Mouse (Mus musculus): ENCODE data around the gene Rbak. TPM values are rescaled to one million over a fixed set of nuclear protein-coding genes. Genes with fewer than 3 reads are reported as not detected.

Rbak gene
- polyA plus RNA-seq, 1 experiment from 2014 or later: 8.9 TPM

- Histone ChIP-seq H3K4me1 (replicated peaks; ENCODE audit: control insufficient read depth, insufficient read depth, low read length) (peaks cover 5% of the 10 kb centered on the region; the same call in 1 of the 2 replicates), H3K36me3 (ENCODE audit: control insufficient read depth, insufficient read depth, low read length) (no peaks in the 10 kb centered on the region), H3K4me2 (no peak overlapping the region), H3K27ac (ENCODE audit: low read depth, low read length) (no peak overlapping the region), H3K4me3 (ENCODE audit: low read depth, low read length) (no peak overlapping the region), H3K9me3 (ENCODE audit: control insufficient read depth, low read length) (peaks cover 7% of the 10 kb centered on the region; the same call in 1 of the 2 replicates), H3K27me3 (replicated peaks; ENCODE audit: control insufficient read depth, insufficient read depth, low read length) (peaks cover 10% of the 10 kb centered on the region), H3K9ac (ENCODE audit: low read depth, low read length) (no peak overlapping the region)
- WGBS: 92% methylated on average over 16 of the region's 16 CpGs
- ATAC-seq (replicated peaks; ENCODE audit: low FRiP score) (no peak), DNase-seq (ENCODE audit: low spot score) (no peak)
These were observed 51.5 kb downstream of the Rbak start for GRCm38 (mm10) chr5:143129101-143129500.

DNA sequence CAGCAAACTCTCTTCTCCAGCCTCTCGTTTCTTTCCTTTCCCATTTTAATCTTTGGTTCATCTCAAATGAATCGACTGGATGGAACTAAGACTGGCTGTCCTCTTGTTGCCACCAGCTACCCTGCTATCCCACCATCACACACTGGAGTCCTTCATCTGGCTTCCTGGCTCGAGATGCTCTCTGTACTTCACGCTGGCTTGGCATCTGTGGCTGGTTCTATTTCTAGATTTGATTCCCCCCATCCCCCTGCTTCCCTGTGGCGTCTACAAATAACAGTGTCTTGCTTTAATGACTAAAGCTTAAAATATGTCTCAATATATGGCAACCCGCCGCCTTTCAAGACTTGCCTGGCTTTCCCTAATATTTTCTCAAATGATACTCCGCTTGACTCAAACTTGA, 52.7 kb downstream of the Rbak start:
- no peak for DNase-seq (ENCODE audit: low spot score)
- WGBS: 76% methylated on average over 8 of the region's 8 CpGs
- Histone ChIP-seq H3K4me1 (replicated peaks; ENCODE audit: control insufficient read depth, insufficient read depth, low read length) (peaks cover 3% of the 10 kb centered on the region; the same call in 1 of the 2 replicates), H3K4me3 (ENCODE audit: low read depth, low read length) (no peak overlapping the region), H3K36me3 (ENCODE audit: control insufficient read depth, insufficient read depth, low read length) (no peaks in the 10 kb centered on the region), H3K4me2 (no peak overlapping the region), H3K9me3 (ENCODE audit: control insufficient read depth, low read length) (peaks cover 7% of the 10 kb centered on the region; the same call in 1 of the 2 replicates), H3K9ac (ENCODE audit: low read depth, low read length) (no peak overlapping the region), H3K27me3 (replicated peaks; ENCODE audit: control insufficient read depth, insufficient read depth, low read length) (peaks cover 12% of the 10 kb centered on the region), H3K27ac (ENCODE audit: low read depth, low read length) (no peak overlapping the region)
- no peak for ATAC-seq (replicated peaks; ENCODE audit: low FRiP score)

- Histone ChIP-seq H3K4me3 (ENCODE audit: low read depth, low read length) (no peak overlapping the region), H3K4me2 (no peak overlapping the region), H3K9ac (ENCODE audit: low read depth, low read length) (no peak overlapping the region), H3K4me1 (replicated peaks; ENCODE audit: control insufficient read depth, insufficient read depth, low read length) (no peaks in the 10 kb centered on the region), H3K36me3 (ENCODE audit: control insufficient read depth, insufficient read depth, low read length) (no peaks in the 10 kb centered on the region), H3K27ac (ENCODE audit: low read depth, low read length) (no peak overlapping the region), H3K9me3 (ENCODE audit: control insufficient read depth, low read length) (peaks cover 7% of the 10 kb centered on the region; the same call in 1 of the 2 replicates), H3K27me3 (replicated peaks; ENCODE audit: control insufficient read depth, insufficient read depth, low read length) (peaks cover 12% of the 10 kb centered on the region)
- WGBS: 72% methylated on average over 4 of the region's 4 CpGs
- DNase-seq (ENCODE audit: low spot score) (no peak), ATAC-seq (replicated peaks; ENCODE audit: low FRiP score) (no peak)
These were observed 53.7 kb downstream of the Rbak start for GRCm38 (mm10) chr5:143126908-143127307.

- H3K27me3 ChIP-seq (replicated peaks; ENCODE audit: control insufficient read depth, insufficient read depth, low read length): peaks cover 14% of the 10 kb centered on the region
- DNase-seq (ENCODE audit: low spot score) (no peak), ATAC-seq (replicated peaks; ENCODE audit: low FRiP score) (no peak)
- peaks cover 7% of the 10 kb centered on the region; the same call in 1 of the 2 replicates for H3K9me3 ChIP-seq (ENCODE audit: control insufficient read depth, low read length)
- H3K27ac ChIP-seq (ENCODE audit: low read depth, low read length): no peak overlapping the region
- H3K36me3 ChIP-seq (ENCODE audit: control insufficient read depth, insufficient read depth, low read length): no peaks in the 10 kb centered on the region
- H3K9ac ChIP-seq (ENCODE audit: low read depth, low read length): no peak overlapping the region
- WGBS: 84% methylated on average over 9 of the region's 9 CpGs
- no peaks in the 10 kb centered on the region for H3K4me1 ChIP-seq (replicated peaks; ENCODE audit: control insufficient read depth, insufficient read depth, low read length)
- no peak overlapping the region for H3K4me3 ChIP-seq (ENCODE audit: low read depth, low read length)
- H3K4me2 ChIP-seq: no peak overlapping the region
These were observed 54.5 kb downstream of the Rbak start for GRCm38 (mm10) chr5:143126089-143126488.

GRCm38 (mm10) chr5:143125601-143126000, 55.0 kb downstream of the Rbak start:
- ATAC-seq (replicated peaks; ENCODE audit: low FRiP score) (no peak), DNase-seq (ENCODE audit: low spot score) (no peak)
- H3K9ac ChIP-seq (ENCODE audit: low read depth, low read length): no peak overlapping the region
- H3K4me2 ChIP-seq: no peak overlapping the region
- no peak overlapping the region for H3K27ac ChIP-seq (ENCODE audit: low read depth, low read length)
- H3K4me3 ChIP-seq (ENCODE audit: low read depth, low read length): no peak overlapping the region
- no peaks in the 10 kb centered on the region for H3K4me1 ChIP-seq (replicated peaks; ENCODE audit: control insufficient read depth, insufficient read depth, low read length)
- H3K36me3 ChIP-seq (ENCODE audit: control insufficient read depth, insufficient read depth, low read length): no peaks in the 10 kb centered on the region
- H3K27me3 ChIP-seq (replicated peaks; ENCODE audit: control insufficient read depth, insufficient read depth, low read length): peaks cover 14% of the 10 kb centered on the region
- peaks cover 5% of the 10 kb centered on the region; the same call in 1 of the 2 replicates for H3K9me3 ChIP-seq (ENCODE audit: control insufficient read depth, low read length)
- WGBS: 70% methylated on average over 7 of the region's 7 CpGs

- WGBS: 82% methylated on average over 4 of the region's 4 CpGs
- peaks cover 14% of the 10 kb centered on the region for H3K27me3 ChIP-seq (replicated peaks; ENCODE audit: control insufficient read depth, insufficient read depth, low read length)
These were observed 55.7 kb downstream of the Rbak start for GRCm38 (mm10) chr5:143124805-143125378.

GRCm38 (mm10) chr5:143122673-143123072, 57.9 kb downstream of the Rbak start:
- Histone ChIP-seq H3K4me2 (no peak overlapping the region), H3K4me1 (replicated peaks; ENCODE audit: control insufficient read depth, insufficient read depth, low read length) (no peaks in the 10 kb centered on the region), H3K9ac (ENCODE audit: low read depth, low read length) (no peak overlapping the region), H3K36me3 (ENCODE audit: control insufficient read depth, insufficient read depth, low read length) (no peaks in the 10 kb centered on the region), H3K9me3 (ENCODE audit: control insufficient read depth, low read length) (no peaks in the 10 kb centered on the region), H3K27ac (ENCODE audit: low read depth, low read length) (no peak overlapping the region), H3K27me3 (replicated peaks; ENCODE audit: control insufficient read depth, insufficient read depth, low read length) (peaks cover 6% of the 10 kb centered on the region), H3K4me3 (ENCODE audit: low read depth, low read length) (no peak overlapping the region)
- ATAC-seq (replicated peaks; ENCODE audit: low FRiP score) (no peak), DNase-seq (ENCODE audit: low spot score) (no peak)
- 29% methylated on average over 1 of the region's 1 CpGs for WGBS

More at GRCm38 (mm10) chr5:143124805-143125378, 55.7 kb downstream of the Rbak start:
- H3K4me3 ChIP-seq (ENCODE audit: low read depth, low read length): no peak overlapping the region
- H3K4me2 ChIP-seq: no peak overlapping the region
- H3K9me3 ChIP-seq (ENCODE audit: control insufficient read depth, low read length): 0 out of 2 replicates have a peak, but pooled peaks cover 2% of the 10 kb centered on the region
- ATAC-seq (replicated peaks; ENCODE audit: low FRiP score) (no peak), DNase-seq (ENCODE audit: low spot score) (no peak)
- no peak overlapping the region for H3K9ac ChIP-seq (ENCODE audit: low read depth, low read length)
- H3K36me3 ChIP-seq (ENCODE audit: control insufficient read depth, insufficient read depth, low read length): no peaks in the 10 kb centered on the region
- H3K4me1 ChIP-seq (replicated peaks; ENCODE audit: control insufficient read depth, insufficient read depth, low read length): no peaks in the 10 kb centered on the region
- no peak overlapping the region for H3K27ac ChIP-seq (ENCODE audit: low read depth, low read length)

Small RNA genes lying within 50 kb of the gene (microRNA-seq; reads per million reads assigned to microRNA genes)
- not detected for gene Gm44405 (ENCODE audit: borderline number of aligned reads)

Other genes with a start within 250 kb of the Rbak start
- gene Fscn1, start 220.4 kb downstream of the Rbak start, polyA plus RNA-seq (2014; fragmentation: Nextera tagmentation; extraction: Ambion mirVana): 142 and 148 TPM in 2 replicates
- 28.7 and 34.7 TPM in 2 replicates for gene Rnf216, start 67.8 kb downstream of the Rbak start, polyA plus RNA-seq (2014; fragmentation: Nextera tagmentation; extraction: Ambion mirVana)
- gene Olfr718-ps1, start 33.2 kb downstream of the Rbak start, polyA plus RNA-seq (2014; fragmentation: Nextera tagmentation; extraction: Ambion mirVana): not detected in 2 replicates
- 0.21 TPM in 1 of 2 replicates, not detected in the other for gene Spdye4b, start 242 bp upstream of the Rbak start, polyA plus RNA-seq (2014; fragmentation: Nextera tagmentation; extraction: Ambion mirVana)
- not detected in 2 replicates for gene Spdye4a, start 46.1 kb upstream of the Rbak start, polyA plus RNA-seq (2014; fragmentation: Nextera tagmentation; extraction: Ambion mirVana)
- 10.7 and 11.2 TPM in 2 replicates for gene Zfp12, start 54.4 kb upstream of the Rbak start, polyA plus RNA-seq (2014; fragmentation: Nextera tagmentation; extraction: Ambion mirVana)
- gene Zfp316, start 89.2 kb upstream of the Rbak start, polyA plus RNA-seq (2014; fragmentation: Nextera tagmentation; extraction: Ambion mirVana): 0.75 TPM in 2 replicates
- not detected in 2 replicates for gene Zfp853, start 112.8 kb upstream of the Rbak start, polyA plus RNA-seq (2014; fragmentation: Nextera tagmentation; extraction: Ambion mirVana)
- 57.2 and 57.5 TPM in 2 replicates for gene E130309D02Rik, start 134.6 kb upstream of the Rbak start, polyA plus RNA-seq (2014; fragmentation: Nextera tagmentation; extraction: Ambion mirVana)
- gene Zdhhc4, start 148.5 kb upstream of the Rbak start, polyA plus RNA-seq (2014; fragmentation: Nextera tagmentation; extraction: Ambion mirVana): 58.8 and 63.3 TPM in 2 replicates
- 0.12 and 0.31 TPM in 2 replicates for gene Grid2ip, start 176.6 kb upstream of the Rbak start, polyA plus RNA-seq (2014; fragmentation: Nextera tagmentation; extraction: Ambion mirVana)
- 233 and 236 TPM in 2 replicates for gene Kdelr2, start 223.1 kb upstream of the Rbak start, polyA plus RNA-seq (2014; fragmentation: Nextera tagmentation; extraction: Ambion mirVana)

Measured in liver, embryonic 11.5 days (tissue).